Mouse (Mus musculus) thymus, adult 2 months (tissue): ENCODE results near the gene Oosp3. TPM values are rescaled to one million over a fixed set of nuclear protein-coding genes. Genes with fewer than 3 reads are reported as not detected.

ENCODE experiments used
- DNase-seq: peaks from one replicate; pipeline ENCODE4 v3.0.0; 2021
- H3K27ac ChIP-seq: fragments of 200-500 bp; 2 replicates; pipeline ENCODE4 v1.5.1; 2012; ENCODE audit warnings: low read length, control low read depth; ENCODE audit not compliant: control insufficient read depth, insufficient read depth
- H3K27me3 ChIP-seq: fragments of 200-500 bp; 2 replicates; pipeline ENCODE4 v1.6.1; 2012; ENCODE audit warnings: mild to moderate bottlenecking, low read length, moderate library complexity, mixed read lengths; ENCODE audit not compliant: control insufficient read depth, insufficient read depth
- H3K36me3 ChIP-seq: fragments of 200-500 bp; 2 replicates; pipeline ENCODE4 v1.6.1; 2012; ENCODE audit warnings: mild to moderate bottlenecking, low read length, moderate library complexity; ENCODE audit not compliant: control insufficient read depth, insufficient read depth
- H3K4me1 ChIP-seq: fragments of 200-500 bp; replicated peaks from 2 replicates; pipeline ENCODE4 v1.6.1; 2012; ENCODE audit warnings: low read length; ENCODE audit not compliant: control insufficient read depth, insufficient read depth
- H3K4me3 ChIP-seq: fragments of 200-500 bp; 2 replicates; pipeline ENCODE4 v1.5.1; 2012; ENCODE audit warnings: mild to moderate bottlenecking, low read length, control low read depth, moderate library complexity; ENCODE audit not compliant: control insufficient read depth, insufficient read depth
- CTCF ChIP-seq: fragments of 200-500 bp; IDR thresholded peaks from 2 replicates; pipeline ENCODE4 v1.5.1; 2012; ENCODE audit warnings: mild to moderate bottlenecking, control low read depth, low read length, moderate library complexity, borderline replicate concordance; ENCODE audit not compliant: control insufficient read depth, poor library complexity, insufficient read depth; ENCODE audit errors: extremely low read depth
- POLR2A ChIP-seq: fragments of 200-500 bp; IDR thresholded peaks from 2 replicates; pipeline ENCODE4 v1.6.1; 2012; ENCODE audit warnings: mild to moderate bottlenecking, low read length, control low read depth, moderate library complexity; ENCODE audit not compliant: control insufficient read depth, poor library complexity, insufficient read depth; ENCODE audit errors: extremely low read depth
- WGBS: fragments of 180-500 bp; shearing (Covaris S2); methylation state at CpG from one replicate; pipeline ENCODE4 v1.1.7; 2018; 5-methylcytosine and 5-hydroxymethylcytosine counted together
- polyA plus RNA-seq: library from polyadenylated mRNA; depleted of rRNA; stranded (reverse); fragments of >200 nt; gene quantifications from 2 replicates; pipeline ENCODE4 v1.2.3, GENCODE M21; 2012; rRNA removed

The Oosp3 gene
- not detected in 2 replicates for polyA plus RNA-seq

GRCm38 (mm10) chr19:11696755-11697154 is at the start of gene Oosp3:
Gene Oosp3 (plus strand): TSS chr19:11697055.
- no peak for TF ChIP-seq POLR2A
- TF ChIP-seq CTCF = no peak
- 95% methylated on average over 2 of the region's 2 CpGs for WGBS
- Histone ChIP-seq H3K4me1 (no peaks in the 10 kb centered on the region), H3K27me3 (no peaks in the 10 kb centered on the region), H3K27ac (no peak within 1 kb of the TSS), H3K4me3 (no peak within 1 kb of the TSS), H3K36me3 (no peaks in the 10 kb centered on the region)
- DNase-seq = no peak

GRCm38 (mm10) chr19:11649564-11649963 is 47.3 kb upstream of the Oosp3 start:
- Histone ChIP-seq H3K27me3 (no peaks in the 10 kb centered on the region), H3K4me1 (no peaks in the 10 kb centered on the region), H3K27ac (no peak overlapping the region), H3K36me3 (no peaks in the 10 kb centered on the region), H3K4me3 (no peak overlapping the region)
- no peak for DNase-seq
- 90% methylated on average over 4 of the region's 4 CpGs for WGBS
- TF ChIP-seq CTCF (no peak), POLR2A (no peak)

- 65% methylated on average over 2 of the region's 2 CpGs for WGBS
- H3K36me3 ChIP-seq = no peaks in the 10 kb centered on the region
- no peak overlapping the region for H3K4me3 ChIP-seq
- DNase-seq = no peak
- TF ChIP-seq POLR2A = no peak
- TF ChIP-seq CTCF = no peak
- no peak overlapping the region for H3K27ac ChIP-seq
- H3K4me1 ChIP-seq = no peaks in the 10 kb centered on the region
- no peaks in the 10 kb centered on the region for H3K27me3 ChIP-seq
These were observed 37.7 kb upstream of the Oosp3 start for GRCm38 (mm10) chr19:11659142-11659541.

GRCm38 (mm10) chr19:11660459-11660858 is 36.4 kb upstream of the Oosp3 start, which contains the start of gene Oosp2:
Gene Oosp2 (minus strand): TSS chr19:11660559.
- 95% methylated on average over 5 of the region's 5 CpGs for WGBS
- TF ChIP-seq POLR2A = no peak
- no peak for TF ChIP-seq CTCF
- DNase-seq = no peak
- Histone ChIP-seq H3K4me1 (no peaks in the 10 kb centered on the region), H3K27ac (no peak within 1 kb of the TSS), H3K27me3 (no peaks in the 10 kb centered on the region), H3K4me3 (no peak within 1 kb of the TSS), H3K36me3 (no peaks in the 10 kb centered on the region)

- no peaks in the 10 kb centered on the region for H3K36me3 ChIP-seq
- TF ChIP-seq CTCF = no peak
- no peak for TF ChIP-seq POLR2A
- H3K27ac ChIP-seq = no peak overlapping the region
- H3K27me3 ChIP-seq = no peaks in the 10 kb centered on the region
- no peak overlapping the region for H3K4me3 ChIP-seq
- no peaks in the 10 kb centered on the region for H3K4me1 ChIP-seq
- DNase-seq = no peak
These were observed 35.3 kb upstream of the Oosp3 start for GRCm38 (mm10) chr19:11661562-11661961.

GRCm38 (mm10) chr19:11690839-11691238 is 6.0 kb upstream of the Oosp3 start, which contains the start of gene Oosp1:
Gene Oosp1 (minus strand): TSS chr19:11691150.
- no peaks in the 10 kb centered on the region for H3K27me3 ChIP-seq
- no peak within 1 kb of the TSS for H3K4me3 ChIP-seq
- H3K27ac ChIP-seq = no peak within 1 kb of the TSS
- 17% methylated on average over 5 of the region's 5 CpGs for WGBS
- TF ChIP-seq CTCF (no peak), POLR2A (no peak)
- DNase-seq = peak; percentile 2
- 0 out of 2 replicates have a peak, but pooled peaks cover 4% of the 10 kb centered on the region for H3K4me1 ChIP-seq
- no peaks in the 10 kb centered on the region for H3K36me3 ChIP-seq

- no peak overlapping the region for H3K4me3 ChIP-seq
- WGBS = 83% methylated on average over 1 of the region's 1 CpGs
These were observed 5.4 kb upstream of the Oosp3 start for GRCm38 (mm10) chr19:11691454-11691853.

More at GRCm38 (mm10) chr19:11691454-11691853, 5.4 kb upstream of the Oosp3 start:
- Histone ChIP-seq H3K27ac (no peak overlapping the region), H3K36me3 (no peaks in the 10 kb centered on the region), H3K27me3 (no peaks in the 10 kb centered on the region), H3K4me1 (0 out of 2 replicates have a peak, but pooled peaks cover 4% of the 10 kb centered on the region)
- DNase-seq = no peak
- TF ChIP-seq POLR2A = no peak
- TF ChIP-seq CTCF = no peak
